Mouse (Mus musculus): ENCODE measurements around the gene Ran.

- no peak for TF ChIP-seq CTCF (IDR thresholded peaks at IDR 0.05; ENCODE audit: extremely low read depth, insufficient read depth, insufficient read length, insufficient replicate concordance)
- TF ChIP-seq POLR2A (IDR thresholded peaks at IDR 0.05; ENCODE audit: low read depth, low read length) = no peak
Measured at GRCm38 (mm10) chr5:128984536-128984935, 35.3 kb upstream of the Ran start.
